Mouse (Mus musculus) limb, embryonic 15.5 days (tissue): ENCODE results near the gene Klf4. TPM values are rescaled to one million over a fixed set of nuclear protein-coding genes. Genes with fewer than 3 reads are reported as not detected.

Experiments used
- ATAC-seq: fragments of 200-750 bp; cut with Nextera tagmentation; 2 replicates; pipeline ENCODE4 v1.8.0; 2017; ENCODE audit warnings: low read depth, moderate TSS enrichment; ENCODE audit not compliant: insufficient number of reproducible peaks, low FRiP score, low TSS enrichment
- H3K27ac ChIP-seq: fragments of 300-500 bp; sonication (generic); 2 replicates; pipeline ENCODE4 v1.5.1; 2015; ENCODE audit warnings: moderate library complexity, mild to moderate bottlenecking, inconsistent platforms
- H3K27me3 ChIP-seq: fragments of 300-500 bp; sonication (generic); 2 replicates; pipeline ENCODE4 v1.6.1; 2015; ENCODE audit warnings: inconsistent platforms
- H3K36me3 ChIP-seq: fragments of 300-500 bp; sonication (generic); 2 replicates; pipeline ENCODE4 v1.6.1; 2015; ENCODE audit warnings: inconsistent platforms
- H3K4me1 ChIP-seq: fragments of 300-500 bp; sonication (generic); 2 replicates; pipeline ENCODE4 v1.6.1; 2015; ENCODE audit warnings: inconsistent platforms
- H3K4me2 ChIP-seq: fragments of 300-500 bp; sonication (generic); 2 replicates; pipeline ENCODE4 v1.6.1; 2015; ENCODE audit warnings: mild to moderate bottlenecking, inconsistent platforms
- H3K4me3 ChIP-seq: fragments of 300-500 bp; sonication (generic); 2 replicates; pipeline ENCODE4 v1.5.1; 2015; ENCODE audit warnings: mild to moderate bottlenecking, inconsistent platforms
- H3K9ac ChIP-seq: fragments of 300-500 bp; sonication (generic); 2 replicates; pipeline ENCODE4 v1.6.1; 2015; ENCODE audit warnings: inconsistent platforms
- H3K9me3 ChIP-seq: fragments of 300-500 bp; sonication (generic); 2 replicates; pipeline ENCODE4 v1.6.1; 2016; ENCODE audit warnings: inconsistent platforms
- WGBS: fragments of 180-500 bp; shearing (Covaris S2); methylation state at CpG from one replicate; pipeline ENCODE4 v1.1.7; 2015; 5-methylcytosine and 5-hydroxymethylcytosine counted together
- polyA plus RNA-seq: library from polyadenylated mRNA; unstranded; fragments of >200 nt; fragmentation: Nextera tagmentation; extraction: Ambion mirVana; gene quantifications from 2 replicates; pipeline ENCODE4 v1.2.1, GENCODE M21; 2015

The Klf4 gene
- polyA plus RNA-seq, 1 experiment from 2014 or later, result 46.9 TPM

- H3K9ac ChIP-seq, result no peak overlapping the region
- ATAC-seq, result no peak
- no peaks in the 10 kb centered on the region for H3K27me3 ChIP-seq
- no peaks in the 10 kb centered on the region for H3K36me3 ChIP-seq
- WGBS, result 45% methylated on average over 5 of the region's 5 CpGs
- H3K4me2 ChIP-seq, result no peak overlapping the region
- no peak overlapping the region for H3K4me3 ChIP-seq
- H3K27ac ChIP-seq, result no peak overlapping the region
- H3K9me3 ChIP-seq, result no peaks in the 10 kb centered on the region
- H3K4me1 ChIP-seq, result peaks cover 21% of the 10 kb centered on the region
Measured at GRCm38 (mm10) chr4:55478333-55478732, 53.9 kb downstream of the Klf4 start.

DNA sequence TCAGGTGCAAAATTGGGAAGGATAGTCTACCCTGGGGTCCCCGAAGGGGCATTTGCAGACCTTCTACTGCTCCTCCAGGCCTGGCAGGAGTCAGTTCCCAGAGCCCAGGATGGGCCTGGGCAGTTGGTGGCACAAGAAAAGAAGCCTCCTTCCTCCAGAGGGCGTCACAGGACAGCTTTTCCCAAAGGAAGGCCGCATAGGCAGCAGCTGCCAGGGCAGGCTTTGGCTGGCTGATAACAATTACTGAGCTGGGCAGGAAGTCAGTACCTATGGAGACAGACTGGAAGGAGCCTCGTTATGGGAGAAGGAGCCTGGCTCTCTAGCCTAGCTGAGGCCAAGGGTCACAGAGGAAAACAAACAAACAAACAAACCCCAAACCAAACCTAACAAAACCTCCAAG is 54.3 kb downstream of the Klf4 start:
- Histone ChIP-seq H3K4me2 (no peak overlapping the region), H3K27ac (no peak overlapping the region), H3K27me3 (no peaks in the 10 kb centered on the region), H3K9ac (no peak overlapping the region), H3K9me3 (no peaks in the 10 kb centered on the region), H3K4me1 (peaks cover 21% of the 10 kb centered on the region), H3K36me3 (no peaks in the 10 kb centered on the region), H3K4me3 (no peak overlapping the region)
- 33% methylated on average over 4 of the region's 4 CpGs for whole genome bisulfite sequencing
- ATAC-seq, result no peak

DNA sequence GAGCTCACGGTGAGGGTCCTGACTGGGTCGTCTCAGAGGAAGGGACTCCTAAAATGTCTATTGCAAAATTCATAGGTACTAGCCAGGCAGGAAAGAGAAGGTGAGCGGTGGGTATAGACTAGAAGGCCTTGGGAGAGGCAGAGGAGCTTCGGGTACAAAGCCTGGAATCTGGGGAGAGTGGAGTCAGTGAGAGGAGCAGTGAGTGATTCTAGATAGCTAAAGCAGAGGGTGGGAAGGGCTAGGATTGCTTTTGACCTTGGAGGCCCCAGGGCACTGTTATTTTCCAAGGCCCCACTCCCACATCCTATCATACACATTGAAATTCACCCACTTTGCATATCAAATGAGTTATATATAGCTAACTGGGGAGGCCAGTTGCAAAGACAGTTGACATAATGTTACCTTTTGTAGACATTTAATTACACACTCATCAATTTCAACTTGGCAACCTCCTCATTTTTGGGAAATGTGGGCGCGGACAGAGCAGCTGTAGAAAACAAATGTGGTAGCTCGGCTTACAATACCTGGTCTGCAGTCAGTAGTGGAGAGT is 55.0 kb downstream of the Klf4 start:
- whole genome bisulfite sequencing, result 86% methylated on average over 7 of the region's 7 CpGs
- ATAC-seq, result no peak
- Histone ChIP-seq H3K9ac (no peak overlapping the region), H3K4me2 (no peak overlapping the region), H3K9me3 (no peaks in the 10 kb centered on the region), H3K27me3 (no peaks in the 10 kb centered on the region), H3K36me3 (no peaks in the 10 kb centered on the region), H3K27ac (no peak overlapping the region), H3K4me1 (peaks cover 21% of the 10 kb centered on the region), H3K4me3 (no peak overlapping the region)

Other genes with a start within 250 kb of the Klf4 start
- gene Rad23b, start 182.4 kb downstream of the Klf4 start, polyA plus RNA-seq, result 63.1 and 97.0 TPM in 2 replicates